Mouse (Mus musculus): ENCODE data around the gene Ntf5. TPM values are rescaled to one million over a fixed set of nuclear protein-coding genes. Genes with fewer than 3 reads are reported as not detected.

The Ntf5 gene
- polyA plus RNA-seq, 1 experiment = 3.0 TPM

DNA sequence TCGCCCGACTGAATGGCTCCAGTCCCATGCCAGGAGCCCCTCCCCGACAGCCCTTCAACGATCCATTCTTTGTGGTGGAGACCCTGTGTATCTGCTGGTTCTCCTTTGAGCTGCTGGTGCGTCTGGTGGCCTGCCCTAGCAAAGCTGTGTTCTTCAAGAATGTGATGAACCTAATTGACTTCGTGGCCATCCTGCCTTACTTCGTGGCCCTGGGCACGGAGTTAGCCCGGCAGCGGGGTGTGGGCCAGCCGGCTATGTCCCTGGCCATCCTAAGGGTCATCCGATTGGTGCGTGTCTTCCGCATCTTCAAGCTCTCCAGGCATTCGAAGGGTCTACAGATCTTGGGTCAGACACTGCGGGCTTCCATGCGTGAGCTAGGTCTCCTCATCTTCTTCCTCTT, 4.5 kb upstream of the Ntf5 start:
- H3K27ac ChIP-seq (ENCODE audit: control insufficient read depth, insufficient read depth, low read length) = no peak overlapping the region
- TF ChIP-seq CTCF (IDR thresholded peaks at IDR 0.05; ENCODE audit: borderline replicate concordance, control insufficient read depth, extremely low read depth, insufficient read depth, low read length, poor library complexity) (no peak), POLR2A (IDR thresholded peaks at IDR 0.05; ENCODE audit: control insufficient read depth, extremely low read depth, insufficient read depth, low read length, poor library complexity) (no peak)
- peaks cover 25% of the 10 kb centered on the region for H3K27me3 ChIP-seq (ENCODE audit: control insufficient read depth, insufficient read depth, low read length)
- DNase-seq = no peak
- 93% methylated on average over 17 of the region's 17 CpGs for WGBS
- H3K4me3 ChIP-seq (ENCODE audit: control insufficient read depth, insufficient read depth, low read length) = no peak overlapping the region
- no peaks in the 10 kb centered on the region for H3K36me3 ChIP-seq (ENCODE audit: control insufficient read depth, insufficient read depth, low read length)
- H3K4me1 ChIP-seq (replicated peaks; ENCODE audit: control insufficient read depth, insufficient read depth, low read length) = peaks cover 14% of the 10 kb centered on the region

DNA sequence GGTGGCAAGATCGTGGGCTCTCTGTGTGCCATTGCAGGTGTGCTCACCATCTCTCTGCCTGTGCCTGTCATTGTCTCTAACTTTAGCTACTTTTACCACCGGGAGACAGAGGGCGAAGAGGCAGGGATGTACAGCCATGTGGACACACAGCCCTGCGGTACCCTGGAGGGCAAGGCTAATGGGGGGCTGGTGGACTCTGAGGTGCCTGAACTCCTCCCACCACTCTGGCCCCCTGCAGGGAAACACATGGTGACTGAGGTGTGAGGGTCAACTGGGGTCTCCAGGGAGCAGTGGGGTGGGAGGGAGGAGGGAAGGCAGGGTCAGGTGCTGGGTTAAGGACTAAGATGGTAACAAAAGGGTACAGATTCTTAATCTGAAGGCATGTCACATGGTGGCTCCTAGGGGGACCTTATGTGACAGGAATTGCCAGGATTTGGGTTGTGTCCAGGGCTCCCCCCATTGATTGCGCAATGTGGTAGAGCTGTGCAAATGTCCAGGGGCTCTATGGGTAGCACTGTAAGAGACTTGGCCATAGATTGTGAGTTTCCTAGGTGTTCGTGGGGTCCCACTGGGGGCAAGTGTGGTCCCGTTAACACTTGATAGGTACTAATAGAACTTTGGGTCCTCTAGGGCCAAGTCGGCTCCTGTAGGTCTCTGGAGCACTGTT, 3.9 kb upstream of the Ntf5 start:
- 91% methylated on average over 8 of the region's 8 CpGs for WGBS

DNA sequence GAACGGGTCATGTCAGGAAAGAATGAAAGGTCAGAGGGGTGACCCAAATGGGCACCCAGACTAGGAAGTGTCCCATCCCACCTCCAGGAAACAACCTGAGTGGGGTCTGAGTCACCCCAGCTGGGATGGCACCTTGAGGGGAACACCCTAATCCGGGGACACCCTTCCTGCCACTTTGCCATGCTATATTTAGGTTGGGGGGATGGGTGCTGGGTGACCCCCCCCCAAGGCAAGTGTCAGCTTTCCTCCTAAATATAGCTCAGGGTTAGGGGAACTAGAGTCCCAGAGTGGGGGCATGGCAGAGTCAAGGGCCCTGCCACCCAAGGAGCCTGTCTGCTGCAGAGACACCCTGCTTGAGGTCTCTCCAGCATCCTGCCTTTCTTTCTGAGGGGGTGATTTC, 1.1 kb upstream of the Ntf5 start:
- no peak for TF ChIP-seq POLR2A (IDR thresholded peaks at IDR 0.05; ENCODE audit: control insufficient read depth, extremely low read depth, insufficient read depth, low read length, poor library complexity)
- no peak for TF ChIP-seq CTCF (IDR thresholded peaks at IDR 0.05; ENCODE audit: borderline replicate concordance, control insufficient read depth, extremely low read depth, insufficient read depth, low read length, poor library complexity)
- no peak overlapping the region for H3K4me3 ChIP-seq (ENCODE audit: control insufficient read depth, insufficient read depth, low read length)
- no peaks in the 10 kb centered on the region for H3K36me3 ChIP-seq (ENCODE audit: control insufficient read depth, insufficient read depth, low read length)
- peaks cover 18% of the 10 kb centered on the region for H3K27me3 ChIP-seq (ENCODE audit: control insufficient read depth, insufficient read depth, low read length)
- H3K4me1 ChIP-seq (replicated peaks; ENCODE audit: control insufficient read depth, insufficient read depth, low read length) = peaks cover 27% of the 10 kb centered on the region
- H3K27ac ChIP-seq (ENCODE audit: control insufficient read depth, insufficient read depth, low read length) = no peak overlapping the region
- DNase-seq = no peak
- 51% methylated on average over 2 of the region's 2 CpGs for WGBS

More for the DNA sequence above, 3.9 kb upstream of the Ntf5 start:
- no peaks in the 10 kb centered on the region for H3K36me3 ChIP-seq (ENCODE audit: control insufficient read depth, insufficient read depth, low read length)
- no peak for TF ChIP-seq CTCF (IDR thresholded peaks at IDR 0.05; ENCODE audit: borderline replicate concordance, control insufficient read depth, extremely low read depth, insufficient read depth, low read length, poor library complexity)
- TF ChIP-seq POLR2A (IDR thresholded peaks at IDR 0.05; ENCODE audit: control insufficient read depth, extremely low read depth, insufficient read depth, low read length, poor library complexity) = no peak
- DNase-seq = no peak
- no peak overlapping the region for H3K4me3 ChIP-seq (ENCODE audit: control insufficient read depth, insufficient read depth, low read length)
- peaks cover 20% of the 10 kb centered on the region for H3K4me1 ChIP-seq (replicated peaks; ENCODE audit: control insufficient read depth, insufficient read depth, low read length)
- peaks cover 25% of the 10 kb centered on the region for H3K27me3 ChIP-seq (ENCODE audit: control insufficient read depth, insufficient read depth, low read length)
- no peak overlapping the region for H3K27ac ChIP-seq (ENCODE audit: control insufficient read depth, insufficient read depth, low read length)

DNA sequence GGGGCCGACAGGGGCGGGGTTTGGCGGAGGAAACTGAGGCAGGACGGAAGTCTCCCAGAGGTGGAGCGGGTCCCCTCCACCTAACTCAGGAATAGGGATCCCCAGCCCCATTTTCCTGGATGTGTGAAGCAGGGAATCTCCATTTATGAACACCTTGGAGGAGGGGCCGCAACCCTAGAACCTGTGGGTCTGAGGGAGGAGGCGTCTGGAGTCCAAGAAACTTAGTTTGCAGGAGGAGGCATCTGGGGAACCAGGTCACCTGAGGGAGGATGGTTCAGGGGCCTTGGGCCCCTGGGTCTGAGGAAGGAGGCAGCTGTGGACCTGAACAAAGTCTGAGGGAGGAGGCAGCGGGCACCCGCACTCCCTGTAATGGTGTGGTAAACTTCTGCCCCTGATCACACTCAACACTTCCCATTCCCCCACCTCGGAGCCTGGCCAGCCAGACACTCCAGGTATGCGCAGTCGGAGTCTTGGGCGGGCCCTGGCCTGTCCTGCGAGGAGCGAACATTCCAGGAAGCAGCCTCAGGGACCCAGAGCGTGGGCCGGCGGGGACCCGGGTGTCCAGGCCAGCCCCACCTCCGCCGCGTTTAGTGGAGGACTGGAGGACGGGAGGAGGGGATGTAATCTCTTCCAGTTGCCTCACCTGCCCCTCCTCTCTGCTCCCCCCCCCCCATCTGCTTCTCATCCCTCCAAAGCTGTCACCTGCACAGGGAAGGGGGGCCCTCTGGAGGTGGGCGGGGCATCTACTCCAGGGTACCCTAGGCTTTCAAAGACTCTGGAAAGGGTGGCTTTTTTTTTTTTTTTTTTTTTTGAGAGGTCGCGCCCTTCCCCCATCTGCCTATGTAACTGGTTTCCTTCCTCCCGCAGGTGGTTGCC, 607 bp downstream of the Ntf5 start:
- DNase-seq = no peak
- no peak overlapping the region for H3K27ac ChIP-seq (ENCODE audit: control insufficient read depth, insufficient read depth, low read length)
- H3K27me3 ChIP-seq (ENCODE audit: control insufficient read depth, insufficient read depth, low read length) = peaks cover 23% of the 10 kb centered on the region
- peaks cover 27% of the 10 kb centered on the region for H3K4me1 ChIP-seq (replicated peaks; ENCODE audit: control insufficient read depth, insufficient read depth, low read length)
- peak overlapping the region; percentile 32 for H3K4me3 ChIP-seq (ENCODE audit: control insufficient read depth, insufficient read depth, low read length)
- 3% methylated on average over 27 of the region's 27 CpGs for WGBS
- H3K36me3 ChIP-seq (ENCODE audit: control insufficient read depth, insufficient read depth, low read length) = no peaks in the 10 kb centered on the region
- no peak for TF ChIP-seq POLR2A (IDR thresholded peaks at IDR 0.05; ENCODE audit: control insufficient read depth, extremely low read depth, insufficient read depth, low read length, poor library complexity)
- no peak for TF ChIP-seq CTCF (IDR thresholded peaks at IDR 0.05; ENCODE audit: borderline replicate concordance, control insufficient read depth, extremely low read depth, insufficient read depth, low read length, poor library complexity)

DNA sequence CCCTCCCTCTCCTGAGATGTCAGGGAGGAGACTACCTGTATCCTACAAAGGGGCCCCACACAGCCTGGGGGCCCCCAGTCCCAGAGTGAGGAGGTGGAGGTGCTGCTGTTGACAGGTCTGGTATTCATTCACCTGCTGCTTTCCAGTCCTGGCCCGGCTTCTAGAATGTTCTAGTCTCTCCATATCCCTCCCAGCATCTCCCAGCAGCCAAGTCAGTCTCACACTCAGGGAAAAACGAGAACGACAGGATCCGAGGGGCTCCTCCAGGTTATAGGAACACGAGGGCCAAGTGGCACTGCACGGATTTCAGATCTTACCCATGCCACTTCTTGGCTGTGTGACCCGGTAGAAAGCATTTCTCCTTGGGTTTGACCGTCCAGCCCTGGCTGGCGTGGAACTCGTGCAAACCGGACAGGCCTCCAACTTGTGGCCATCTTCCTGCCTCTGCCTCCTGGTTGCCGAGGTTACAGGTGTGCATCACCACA, 1.3 kb downstream of the Ntf5 start:
- Histone ChIP-seq H3K27me3 (ENCODE audit: control insufficient read depth, insufficient read depth, low read length) (peaks cover 23% of the 10 kb centered on the region), H3K27ac (ENCODE audit: control insufficient read depth, insufficient read depth, low read length) (no peak overlapping the region), H3K4me3 (ENCODE audit: control insufficient read depth, insufficient read depth, low read length) (no peak overlapping the region), H3K4me1 (replicated peaks; ENCODE audit: control insufficient read depth, insufficient read depth, low read length) (peaks cover 27% of the 10 kb centered on the region), H3K36me3 (ENCODE audit: control insufficient read depth, insufficient read depth, low read length) (no peaks in the 10 kb centered on the region)
- no peak for DNase-seq
- TF ChIP-seq POLR2A (IDR thresholded peaks at IDR 0.05; ENCODE audit: control insufficient read depth, extremely low read depth, insufficient read depth, low read length, poor library complexity) (no peak), CTCF (IDR thresholded peaks at IDR 0.05; ENCODE audit: borderline replicate concordance, control insufficient read depth, extremely low read depth, insufficient read depth, low read length, poor library complexity) (no peak)
- WGBS = 27% methylated on average over 12 of the region's 12 CpGs

DNA sequence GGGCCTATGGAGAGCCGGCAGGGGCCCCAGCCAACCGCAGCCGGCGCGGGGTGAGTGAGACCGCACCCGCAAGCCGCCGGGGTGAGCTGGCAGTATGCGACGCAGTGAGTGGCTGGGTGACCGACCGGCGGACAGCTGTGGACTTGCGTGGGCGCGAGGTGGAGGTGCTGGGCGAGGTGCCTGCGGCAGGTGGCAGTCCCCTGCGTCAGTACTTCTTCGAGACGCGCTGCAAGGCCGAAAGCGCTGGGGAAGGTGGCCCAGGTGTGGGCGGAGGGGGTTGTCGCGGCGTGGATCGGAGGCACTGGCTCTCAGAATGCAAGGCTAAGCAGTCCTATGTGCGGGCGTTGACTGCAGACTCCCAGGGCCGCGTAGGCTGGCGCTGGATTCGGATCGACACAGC, 2.1 kb downstream of the Ntf5 start:
- DNase-seq = no peak
- H3K27ac ChIP-seq (ENCODE audit: control insufficient read depth, insufficient read depth, low read length) = no peak overlapping the region
- H3K27me3 ChIP-seq (ENCODE audit: control insufficient read depth, insufficient read depth, low read length) = peaks cover 23% of the 10 kb centered on the region
- WGBS = 7% methylated on average over 37 of the region's 37 CpGs
- peaks cover 27% of the 10 kb centered on the region for H3K4me1 ChIP-seq (replicated peaks; ENCODE audit: control insufficient read depth, insufficient read depth, low read length)
- H3K36me3 ChIP-seq (ENCODE audit: control insufficient read depth, insufficient read depth, low read length) = no peaks in the 10 kb centered on the region
- TF ChIP-seq CTCF (IDR thresholded peaks at IDR 0.05; ENCODE audit: borderline replicate concordance, control insufficient read depth, extremely low read depth, insufficient read depth, low read length, poor library complexity) = no peak
- no peak overlapping the region for H3K4me3 ChIP-seq (ENCODE audit: control insufficient read depth, insufficient read depth, low read length)

All from thymus, adult 2 months (tissue).